Mouse (Mus musculus) testis, adult 2 months (tissue): ENCODE data around the gene Gng7. TPM values are rescaled to one million over a fixed set of nuclear protein-coding genes. Genes with fewer than 3 reads are reported as not detected.

ENCODE experiments used
- H3K27ac ChIP-seq: fragments of 200-500 bp; 2 replicates; pipeline ENCODE4 v1.5.1; 2012; ENCODE audit warnings: low read depth, low read length; ENCODE audit not compliant: control insufficient read depth, insufficient read depth
- H3K27me3 ChIP-seq: fragments of 200-500 bp; 2 replicates; pipeline ENCODE4 v1.6.1; 2012; ENCODE audit warnings: mild to moderate bottlenecking, low read length, moderate library complexity; ENCODE audit not compliant: control insufficient read depth, insufficient read depth
- H3K36me3 ChIP-seq: fragments of 200-500 bp; 2 replicates; pipeline ENCODE4 v1.6.1; 2012; ENCODE audit warnings: mild to moderate bottlenecking, low read length; ENCODE audit not compliant: control insufficient read depth, insufficient read depth
- H3K4me1 ChIP-seq: fragments of 200-500 bp; 2 replicates; pipeline ENCODE4 v1.6.1; 2012; ENCODE audit warnings: low read length; ENCODE audit not compliant: control insufficient read depth, insufficient read depth
- H3K4me3 ChIP-seq: fragments of 200-500 bp; 2 replicates; pipeline ENCODE4 v1.5.1; 2012; ENCODE audit warnings: low read depth, mild to moderate bottlenecking, low read length, moderate library complexity, mixed read lengths; ENCODE audit not compliant: control insufficient read depth
- CTCF ChIP-seq: fragments of 200-500 bp; IDR thresholded peaks from 2 replicates; pipeline ENCODE4 v1.5.1; 2012; ENCODE audit warnings: low read depth, mild to moderate bottlenecking, inconsistent platforms, low read length, moderate library complexity; ENCODE audit not compliant: control insufficient read depth, insufficient read depth, insufficient replicate concordance
- POLR2A ChIP-seq: fragments of 200-500 bp; IDR thresholded peaks from 2 replicates; pipeline ENCODE4 v1.6.1; 2012; ENCODE audit warnings: low read depth, mild to moderate bottlenecking, inconsistent platforms, low read length, moderate library complexity; ENCODE audit not compliant: control insufficient read depth
- polyA plus RNA-seq: library from polyadenylated mRNA; depleted of rRNA; stranded (reverse); fragments of >200 nt; gene quantifications from 2 replicates; pipeline ENCODE4 v1.2.3, GENCODE M21; 2012

The Gng7 gene
- polyA plus RNA-seq, 1 experiment, result 1.0 TPM

GRCm38 (mm10) chr10:80955536-80955935, 59.2 kb downstream of the Gng7 start:
- H3K4me3 ChIP-seq, result no peak overlapping the region
- TF ChIP-seq POLR2A (no peak), CTCF (peak; percentile 78; the same call in 1 of the 2 replicates)
- no peaks in the 10 kb centered on the region for H3K27me3 ChIP-seq
- H3K36me3 ChIP-seq, result no peaks in the 10 kb centered on the region
- peaks cover 14% of the 10 kb centered on the region for H3K4me1 ChIP-seq
- no peak overlapping the region for H3K27ac ChIP-seq

DNA sequence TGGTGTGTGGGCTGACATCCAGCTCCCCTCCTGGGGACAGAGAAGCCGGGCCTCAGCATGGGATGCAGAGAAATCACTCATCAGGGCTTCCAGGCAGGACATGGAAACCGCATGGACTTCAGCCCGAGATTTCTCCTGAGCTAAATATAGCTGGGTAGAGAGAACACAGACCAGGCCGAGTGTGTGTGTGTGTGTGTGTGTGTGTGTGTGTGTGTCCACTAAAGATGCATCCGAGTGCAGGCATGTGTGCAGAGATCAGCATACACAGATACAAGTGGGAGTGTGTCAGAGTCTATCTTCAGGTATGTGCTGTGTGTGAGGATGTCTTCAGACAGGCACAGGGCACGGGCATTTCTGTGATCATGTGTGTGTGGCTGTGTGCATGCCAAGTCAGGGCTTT, 59.9 kb downstream of the Gng7 start:
- Histone ChIP-seq H3K4me3 (no peak overlapping the region), H3K36me3 (no peaks in the 10 kb centered on the region), H3K27me3 (no peaks in the 10 kb centered on the region), H3K27ac (no peak overlapping the region), H3K4me1 (peaks cover 18% of the 10 kb centered on the region)
- TF ChIP-seq CTCF (no peak), POLR2A (no peak)

GRCm38 (mm10) chr10:80954415-80954814, 60.3 kb downstream of the Gng7 start:
- no peak overlapping the region for H3K27ac ChIP-seq
- no peaks in the 10 kb centered on the region for H3K27me3 ChIP-seq
- TF ChIP-seq CTCF (no peak), POLR2A (no peak)
- H3K4me1 ChIP-seq, result peaks cover 19% of the 10 kb centered on the region
- H3K36me3 ChIP-seq, result no peaks in the 10 kb centered on the region
- no peak overlapping the region for H3K4me3 ChIP-seq

GRCm38 (mm10) chr10:80952449-80952848, 62.3 kb downstream of the Gng7 start:
- Histone ChIP-seq H3K4me3 (no peak overlapping the region), H3K27me3 (no peaks in the 10 kb centered on the region), H3K36me3 (no peaks in the 10 kb centered on the region), H3K4me1 (peaks cover 19% of the 10 kb centered on the region), H3K27ac (no peak overlapping the region)
- TF ChIP-seq CTCF, result no peak
- TF ChIP-seq POLR2A, result no peak

DNA sequence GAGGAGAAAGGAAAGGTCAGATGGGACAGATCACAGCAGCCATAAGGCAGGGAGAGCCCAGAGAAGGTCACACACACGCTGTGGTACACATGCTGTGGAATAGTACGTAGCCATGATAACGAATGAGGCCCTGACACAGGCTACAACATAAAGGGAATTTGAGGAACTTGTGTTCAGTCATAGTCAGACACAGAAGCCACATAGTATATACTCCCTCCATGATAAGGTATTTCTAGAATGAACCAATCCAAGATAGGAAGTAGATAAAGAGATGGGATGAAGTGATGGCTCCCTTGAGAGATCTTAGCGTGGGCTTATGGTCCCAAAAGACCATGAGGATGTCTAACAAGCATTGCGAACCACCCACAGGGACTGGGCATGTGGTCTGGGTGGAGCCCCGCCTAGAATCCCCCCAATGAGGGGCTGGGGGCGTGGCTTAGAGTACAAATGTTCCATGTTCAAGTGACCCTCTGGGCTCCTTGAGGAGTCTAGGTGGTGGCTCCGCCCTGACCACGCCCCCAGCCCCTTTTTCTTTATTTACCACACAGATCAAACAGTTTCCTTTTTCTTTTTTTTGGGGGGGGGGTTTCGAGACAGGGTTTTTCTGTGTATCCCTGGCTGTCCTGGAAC, 62.9 kb downstream of the Gng7 start:
- TF ChIP-seq POLR2A (no peak), CTCF (no peak)

DNA sequence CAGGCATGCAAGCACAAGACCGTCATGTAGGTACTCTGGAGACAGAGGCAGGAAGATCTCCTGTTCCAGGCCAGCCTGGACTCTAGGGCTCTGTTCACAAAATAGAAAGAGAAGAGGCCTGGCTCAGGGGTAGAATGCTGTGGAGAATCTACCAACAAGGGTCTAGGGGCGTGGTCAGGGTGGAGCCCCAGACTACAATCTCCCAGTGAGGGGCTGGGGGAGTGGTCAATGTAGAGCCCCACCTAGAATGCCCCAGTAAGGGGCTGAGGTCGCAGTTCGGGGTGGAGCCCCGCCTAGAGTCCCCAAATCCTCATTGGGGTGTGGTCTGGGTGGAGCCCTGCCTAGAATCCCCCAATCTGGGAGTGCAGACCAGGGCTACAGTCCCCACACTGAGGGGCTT, 64.4 kb downstream of the Gng7 start:
- H3K27ac ChIP-seq, result no peak overlapping the region; the same call in 1 of the 2 replicates
- no peaks in the 10 kb centered on the region for H3K36me3 ChIP-seq
- TF ChIP-seq CTCF, result no peak
- no peak for TF ChIP-seq POLR2A
- H3K27me3 ChIP-seq, result no peaks in the 10 kb centered on the region
- no peak overlapping the region for H3K4me3 ChIP-seq
- H3K4me1 ChIP-seq, result peaks cover 24% of the 10 kb centered on the region

More for the DNA sequence above, 62.9 kb downstream of the Gng7 start:
- H3K36me3 ChIP-seq, result no peaks in the 10 kb centered on the region
- H3K4me1 ChIP-seq, result peaks cover 21% of the 10 kb centered on the region
- no peak overlapping the region for H3K27ac ChIP-seq
- H3K27me3 ChIP-seq, result no peaks in the 10 kb centered on the region
- H3K4me3 ChIP-seq, result no peak overlapping the region

DNA sequence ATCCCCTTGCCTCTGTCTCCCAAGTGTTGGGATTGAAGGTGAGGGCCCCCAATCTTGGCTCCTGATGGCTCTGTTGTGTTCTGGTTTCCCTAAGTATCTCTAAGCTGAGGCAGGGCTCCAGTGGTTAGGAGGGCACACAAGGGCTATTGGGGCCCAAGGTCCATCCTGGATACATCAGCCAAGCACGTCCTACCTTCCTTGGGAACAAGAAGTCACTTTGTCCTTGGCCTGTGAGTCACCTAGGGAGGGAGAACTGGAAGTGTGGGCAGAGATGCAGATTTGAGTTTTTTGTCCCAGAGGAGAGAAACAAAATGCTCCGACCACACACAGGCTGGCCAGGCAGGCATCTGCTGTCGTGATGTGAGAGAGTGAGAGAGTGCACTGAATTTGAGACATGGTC, 65.7 kb downstream of the Gng7 start:
- Histone ChIP-seq H3K27me3 (no peaks in the 10 kb centered on the region), H3K4me1 (peaks cover 24% of the 10 kb centered on the region), H3K36me3 (no peaks in the 10 kb centered on the region), H3K4me3 (no peak overlapping the region), H3K27ac (peak overlapping the region; percentile 81)
- TF ChIP-seq POLR2A, result no peak
- TF ChIP-seq CTCF, result no peak

GRCm38 (mm10) chr10:80948570-80948969, 66.2 kb downstream of the Gng7 start:
- Histone ChIP-seq H3K27me3 (no peaks in the 10 kb centered on the region), H3K27ac (peak overlapping the region; percentile 25), H3K4me1 (peaks cover 24% of the 10 kb centered on the region), H3K4me3 (no peak overlapping the region), H3K36me3 (no peaks in the 10 kb centered on the region)
- no peak for TF ChIP-seq POLR2A
- TF ChIP-seq CTCF, result no peak
